Mouse (Mus musculus): ENCODE results near the gene Aebp2. TPM values are rescaled to one million over a fixed set of nuclear protein-coding genes. Genes with fewer than 3 reads are reported as not detected.

Aebp2 gene
- total RNA-seq (2023), result 10 to 100 TPM; 59.7 to 68.0 TPM

DNA sequence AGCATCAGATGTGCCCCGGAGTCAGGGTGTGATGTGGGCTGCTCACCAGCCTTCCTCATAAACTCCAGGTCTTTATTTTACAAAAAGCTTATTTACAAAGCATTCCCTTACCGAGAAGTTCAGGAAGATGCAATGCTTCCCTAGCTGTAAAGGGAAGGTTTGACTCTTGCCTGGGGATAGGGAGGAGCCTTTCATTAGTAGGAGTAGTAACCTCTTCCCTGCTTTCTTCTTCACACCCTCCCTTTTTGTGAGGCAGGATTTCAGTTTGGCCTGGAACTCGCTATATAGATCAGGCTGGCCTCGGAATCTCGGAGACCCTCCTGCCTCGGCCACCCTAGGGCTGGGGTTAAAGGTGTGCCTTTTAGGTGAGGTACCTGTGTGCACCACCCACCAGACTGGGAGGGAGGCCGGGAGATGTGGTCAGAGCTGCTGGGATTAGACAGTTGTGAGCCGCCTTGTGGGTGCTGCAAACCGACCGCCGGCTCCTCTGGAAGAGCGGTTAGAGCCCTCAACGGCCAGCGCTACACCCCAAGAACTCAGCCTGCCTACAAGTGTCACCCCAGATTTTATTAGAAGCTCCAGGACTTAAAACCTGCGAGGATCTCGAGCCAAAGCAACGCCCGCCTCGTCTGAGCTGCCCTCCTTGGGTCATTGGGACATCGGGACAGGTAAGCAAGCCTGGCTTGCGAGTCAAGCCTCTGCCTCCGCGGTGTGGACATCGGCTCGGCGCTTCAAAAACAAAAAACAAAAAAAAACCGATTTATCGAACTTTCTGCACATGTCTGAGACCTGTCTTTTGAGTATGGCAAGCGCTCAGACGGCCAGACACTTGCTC lies at the start of gene Aebp2:
TSS of gene Aebp2 (plus strand) at position 273 of the 835 bp plus-strand sequence.

Other genes with a start within 250 kb of the Aebp2 start
- 10 to 100 TPM; 15.5 to 16.2 TPM for gene Plekha5, start 198.6 kb upstream of the Aebp2 start, total RNA-seq (2023)
- gene Gm11077, start 106.6 kb downstream of the Aebp2 start, total RNA-seq (2023), result not detected